Mouse (Mus musculus): ENCODE measurements at regions not wholly inside any gene's neighbourhood (a gene's known extent, or its start where the extent isn't known, plus 50 kb on each side); places are given as distances from the start of the nearest gene placed in this dataset.

- no peak for DNase-seq (ENCODE audit: low read depth, low spot score)
Observed at GRCm38 (mm10) chr9:46388677-46389676, 69.2 kb upstream of the 4931429L15Rik start.

- DNase-seq (ENCODE audit: low read depth, low spot score) = no peak
Observed at GRCm38 (mm10) chr9:46386333-46386732, 66.5 kb upstream of the 4931429L15Rik start.

DNA sequence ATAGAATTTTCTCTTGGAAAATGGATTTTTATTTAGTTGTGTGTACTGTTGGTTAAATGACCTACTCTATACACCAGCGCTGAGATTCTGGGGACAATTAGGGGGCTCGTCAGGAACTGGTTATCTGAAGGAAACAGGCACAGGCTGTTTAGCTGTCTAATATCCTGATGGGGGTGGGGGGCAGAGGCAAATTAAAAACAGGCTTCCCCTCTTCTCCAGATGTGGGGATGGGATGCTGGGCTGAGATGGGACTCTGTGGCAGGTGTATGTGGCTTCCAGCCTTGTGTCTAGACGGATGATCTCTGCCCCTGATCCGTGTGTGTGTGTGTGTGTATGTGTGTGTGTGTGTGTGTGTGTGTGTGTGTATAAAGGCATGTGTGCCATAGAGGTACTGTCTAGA, 61.6 kb upstream of the 4931429L15Rik start:
- DNase-seq (ENCODE audit: low read depth, low spot score) = no peak

DNA sequence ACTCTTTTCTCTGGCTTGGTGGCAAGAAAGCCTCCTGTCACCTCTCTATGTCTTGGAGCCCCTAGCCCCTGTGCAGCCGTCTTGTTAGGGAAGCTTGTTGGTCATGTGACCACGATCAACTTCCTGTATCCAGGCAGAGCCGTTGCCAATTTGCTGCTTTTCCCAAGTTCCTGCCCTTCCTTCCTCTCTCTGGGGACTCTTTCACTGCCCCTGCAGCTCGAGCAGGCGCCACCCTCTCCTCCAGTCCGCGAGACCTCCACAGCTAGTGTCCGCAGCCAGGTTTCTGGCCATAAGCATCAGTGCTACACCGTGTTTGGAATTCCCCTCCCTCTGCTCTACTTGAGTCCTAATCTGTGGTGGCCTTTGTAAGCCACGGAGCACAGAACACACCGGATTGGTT, 59.7 kb upstream of the 4931429L15Rik start:
- no peak for DNase-seq (ENCODE audit: low read depth, low spot score)

- DNase-seq (ENCODE audit: low read depth, low spot score) = no peak
Observed at GRCm38 (mm10) chr9:46378339-46378738, 58.6 kb upstream of the 4931429L15Rik start.
